Mouse (Mus musculus): ENCODE measurements around the gene Kncn. TPM values are rescaled to one million over a fixed set of nuclear protein-coding genes. Genes with fewer than 3 reads are reported as not detected.
A peak's percentile ranks its signal among the peaks of the same experiment; 100 is the strongest.

Gene Kncn
- total RNA-seq, 4 experiments from 2014 or later = not detected

DNA sequence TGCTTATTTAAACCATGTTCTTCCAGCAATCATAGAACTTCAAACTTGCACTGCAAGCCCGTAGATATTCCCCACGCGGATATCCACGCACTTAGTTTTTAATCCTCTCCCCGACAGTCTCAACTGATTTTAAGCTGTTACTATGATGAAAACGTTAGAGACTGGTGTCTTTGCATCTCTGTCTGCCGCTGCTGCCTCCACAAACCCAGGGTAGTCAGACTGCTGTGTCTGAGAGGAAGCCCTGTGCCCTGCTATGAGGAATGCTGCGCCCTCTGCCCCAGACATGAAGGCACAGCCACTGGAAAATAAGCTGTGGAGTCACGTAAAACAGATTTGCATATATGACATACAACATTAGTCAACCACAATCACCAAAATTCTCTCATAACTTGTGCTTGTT lies 5.4 kb upstream of the Kncn start:
- DNase-seq (ENCODE audit: low spot score) = no peak

- no peak for DNase-seq (ENCODE audit: low spot score)
These were observed 3.0 kb upstream of the Kncn start for GRCm38 (mm10) chr4:115881183-115881582.

DNA sequence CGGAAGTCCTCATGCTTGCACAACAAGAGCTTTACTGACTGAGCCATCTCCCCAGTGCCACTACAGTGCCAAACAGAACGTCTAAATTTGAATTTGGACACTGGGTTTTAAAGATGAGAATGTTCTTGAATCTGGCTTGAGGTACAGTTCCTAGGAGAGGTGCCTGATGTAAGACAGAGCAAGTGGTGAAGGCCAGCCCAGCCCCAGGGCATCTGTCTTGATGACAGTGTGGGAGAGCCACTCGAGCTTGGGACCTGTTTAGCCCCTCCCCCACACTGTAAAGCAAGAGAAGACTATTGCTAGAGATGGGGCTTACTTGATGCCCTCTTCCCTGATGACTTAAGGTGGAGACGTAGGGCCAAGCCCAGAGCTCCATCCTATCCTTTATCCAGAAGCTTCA lies 2.0 kb upstream of the Kncn start:
- DNase-seq (ENCODE audit: low spot score) = no peak

DNA sequence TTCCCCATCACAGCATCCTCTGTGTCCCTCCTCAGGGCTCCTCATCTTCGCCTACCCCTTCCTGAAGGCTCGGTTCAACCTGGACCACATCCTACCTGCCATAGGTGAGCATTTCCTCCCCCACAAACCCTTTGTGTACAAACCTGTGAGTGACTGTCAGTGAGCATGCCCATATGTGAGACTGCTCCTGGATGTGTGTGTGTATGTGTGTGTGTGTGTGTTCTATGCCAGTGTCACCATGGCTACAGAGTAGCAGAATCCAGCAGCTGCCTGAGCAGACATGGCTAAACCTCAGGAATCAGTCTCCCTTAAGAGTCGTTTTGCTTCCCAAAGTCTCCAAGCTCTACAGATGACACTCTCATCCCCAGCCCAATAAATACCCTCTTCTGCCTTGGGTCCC lies 1.6 kb downstream of the Kncn start:
- no peak for DNase-seq (ENCODE audit: low spot score)

DNA sequence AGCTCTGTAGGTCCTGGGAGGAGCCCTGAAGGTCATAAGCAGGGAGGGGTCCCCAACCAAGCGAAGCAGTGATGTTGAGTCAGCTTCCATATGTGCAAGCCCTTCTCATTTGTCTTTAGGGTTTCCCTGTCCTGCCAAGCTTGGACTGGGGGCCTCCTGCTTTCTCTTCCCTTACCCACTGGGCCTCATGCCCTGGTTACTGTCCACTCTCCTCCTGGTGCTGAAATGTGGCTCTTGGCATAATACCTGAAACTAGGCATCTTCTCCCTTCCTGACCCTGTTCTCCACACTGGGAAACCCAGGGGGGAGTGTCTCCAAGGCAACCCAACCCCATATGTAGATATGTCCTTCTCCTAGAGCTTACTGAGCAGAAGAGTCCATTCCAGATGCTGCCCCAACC lies 2.7 kb downstream of the Kncn start:
- DNase-seq (ENCODE audit: low spot score) = no peak

GRCm38 (mm10) chr4:115890066-115890465 lies 5.9 kb downstream of the Kncn start:
- no peak for DNase-seq (ENCODE audit: low spot score)

GRCm38 (mm10) chr4:115890553-115890952 lies 6.4 kb downstream of the Kncn start, which contains the start of gene 6430628N08Rik:
Gene 6430628N08Rik, plus strand, starts transcription at chr4:115890665.
- no peak for DNase-seq (ENCODE audit: low spot score)

GRCm38 (mm10) chr4:115894281-115894680 lies 10.1 kb downstream of the Kncn start:
- DNase-seq (ENCODE audit: low spot score) = no peak

DNA sequence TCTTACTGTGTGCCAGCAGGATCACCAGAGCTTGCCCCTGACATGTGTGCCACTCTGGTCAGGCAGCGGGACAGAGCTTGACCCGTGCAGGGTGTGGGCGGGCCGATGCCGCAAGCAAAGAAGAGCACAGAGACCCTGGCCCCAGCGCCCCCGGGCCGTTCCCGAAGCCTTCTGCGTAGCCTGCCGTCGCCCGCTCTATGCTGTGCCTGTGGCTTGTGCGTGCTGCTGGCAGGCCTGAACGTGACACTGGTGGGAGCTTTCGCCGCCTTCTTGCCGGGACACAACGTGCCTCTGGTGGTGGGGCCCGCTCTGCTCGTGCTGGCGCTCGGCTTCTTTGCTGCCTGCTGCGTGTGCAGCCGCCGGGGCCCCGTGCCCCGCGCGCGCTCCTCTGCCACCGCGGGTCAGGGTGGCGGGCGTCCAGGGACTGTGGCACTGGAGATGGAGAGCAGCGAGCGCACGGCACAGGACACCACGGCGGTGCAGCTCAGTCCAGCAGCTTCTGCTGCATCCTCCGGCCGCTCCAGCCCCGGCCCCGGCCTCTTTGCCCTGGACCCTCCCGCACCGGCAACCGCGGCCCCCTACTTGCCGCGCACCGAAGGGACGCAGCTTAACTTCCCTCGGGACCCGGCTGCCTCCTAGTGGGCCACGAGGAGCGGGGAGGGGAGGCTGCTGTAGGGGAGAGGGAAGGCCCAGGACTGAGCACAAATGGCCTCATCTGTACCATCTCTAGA lies 13.9 kb downstream of the Kncn start:
- no peak for DNase-seq (ENCODE audit: low spot score)

- DNase-seq (ENCODE audit: low spot score) = peak; percentile 65
These were observed 18.6 kb downstream of the Kncn start for GRCm38 (mm10) chr4:115902816-115903215.

DNA sequence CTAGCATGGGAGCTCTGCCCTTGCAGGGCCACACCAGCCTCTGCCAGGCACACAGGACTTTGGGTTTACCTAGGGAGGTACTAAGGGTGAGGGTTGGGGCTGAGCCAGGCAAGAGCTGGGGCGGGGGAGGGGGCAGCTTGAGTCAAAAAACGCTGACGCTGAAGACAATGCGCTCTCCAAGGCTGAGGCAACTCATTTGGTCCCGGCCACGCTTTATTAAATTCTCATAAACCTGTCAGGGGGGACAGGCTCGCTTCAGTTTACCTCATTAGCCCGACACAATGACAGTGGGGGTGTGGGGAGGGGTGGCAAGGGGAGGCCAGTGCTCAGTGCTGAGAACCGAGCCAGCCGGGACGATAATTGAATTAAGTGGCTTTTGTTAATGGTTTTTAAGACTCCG lies 20.2 kb downstream of the Kncn start:
- no peak for DNase-seq (ENCODE audit: low spot score)

DNA sequence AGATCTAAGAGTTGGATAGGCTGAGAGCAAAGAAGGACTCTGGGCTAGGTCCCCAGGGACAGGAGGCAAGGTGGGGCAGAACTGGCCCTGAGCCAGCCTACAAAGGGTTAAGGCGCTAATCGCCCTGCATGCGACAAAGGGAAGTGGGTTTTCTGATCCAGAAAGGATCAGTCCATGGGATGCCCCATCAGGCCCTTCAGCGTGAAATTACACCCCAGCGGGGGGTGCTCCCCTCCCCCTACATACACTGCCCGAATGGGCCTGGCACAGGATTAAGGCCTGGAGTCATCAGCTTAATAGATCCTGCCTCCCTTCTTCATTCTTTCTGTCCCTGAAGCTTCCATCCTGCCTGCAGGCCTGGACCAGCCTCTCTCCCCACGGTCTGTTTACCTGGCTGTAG lies 21.5 kb downstream of the Kncn start:
- no peak for DNase-seq (ENCODE audit: low spot score)

- DNase-seq (ENCODE audit: low spot score) = no peak
These were observed 22.6 kb downstream of the Kncn start for GRCm38 (mm10) chr4:115906791-115907190.

- DNase-seq (ENCODE audit: low spot score) = no peak
These were observed 23.8 kb downstream of the Kncn start for GRCm38 (mm10) chr4:115907994-115908393.

- DNase-seq (ENCODE audit: low spot score) = peak; percentile 39
These were observed 24.4 kb downstream of the Kncn start for GRCm38 (mm10) chr4:115908641-115909040.

DNA sequence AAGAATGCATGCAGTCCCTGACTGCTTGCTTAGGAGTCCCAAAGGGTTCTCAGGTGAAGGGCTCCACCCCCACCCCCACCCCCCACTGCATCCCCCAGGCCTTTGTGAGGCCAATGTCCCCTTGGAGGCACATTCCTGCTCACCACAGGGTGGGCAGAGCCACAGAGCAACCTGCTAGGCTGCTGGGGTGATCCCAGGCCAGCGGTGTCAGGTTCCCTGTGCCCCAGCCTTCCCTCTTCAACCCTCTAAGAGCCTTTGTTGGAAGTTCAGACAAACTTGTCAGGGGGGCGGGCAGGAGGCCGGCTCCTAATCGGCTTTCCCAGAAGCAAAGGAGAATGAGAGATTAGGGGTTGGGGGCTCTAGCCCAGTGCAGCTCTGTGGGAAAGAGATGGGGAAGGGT lies 27.4 kb downstream of the Kncn start:
- no peak for DNase-seq (ENCODE audit: low spot score)

DNA sequence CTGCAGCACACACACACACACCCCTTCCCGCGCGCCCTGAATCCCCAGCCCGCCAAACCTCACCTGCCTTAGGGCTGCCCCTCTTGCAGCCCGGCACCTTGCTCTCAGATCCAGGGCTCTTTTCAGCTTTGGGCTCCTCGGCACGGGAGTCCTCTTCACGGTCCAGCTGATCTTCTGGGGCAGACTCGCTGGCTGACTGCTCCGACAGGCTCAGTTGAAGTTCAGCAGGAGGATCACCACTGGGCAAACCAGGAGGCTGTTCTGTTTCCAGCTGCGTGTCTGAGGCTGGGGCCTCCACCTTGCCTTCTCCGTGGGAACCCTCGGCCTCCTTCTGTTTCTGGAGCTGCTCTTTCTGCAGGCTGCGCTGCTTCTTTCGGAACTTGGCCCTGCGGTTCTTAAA lies 35.7 kb downstream of the Kncn start:
- DNase-seq (ENCODE audit: low spot score) = no peak

DNA sequence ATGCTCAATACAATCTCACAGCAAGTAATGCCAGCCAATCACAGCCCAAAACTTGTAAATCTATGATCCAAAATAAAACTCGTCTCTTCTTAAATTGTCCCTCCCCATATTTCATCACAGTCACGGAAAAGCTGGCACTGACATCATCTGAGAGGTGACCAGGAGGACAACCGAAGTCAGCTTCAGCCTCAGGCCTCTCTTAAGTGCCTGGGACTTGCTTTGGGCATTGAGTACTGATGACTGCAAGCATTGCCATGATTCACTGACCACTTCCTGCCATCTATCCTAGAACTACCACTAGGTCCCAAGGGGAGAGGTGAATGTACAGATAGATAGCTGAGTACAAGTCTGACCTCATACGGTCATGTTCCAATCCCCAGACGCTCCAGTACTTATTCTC lies 38.5 kb downstream of the Kncn start:
- DNase-seq (ENCODE audit: low spot score) = no peak

- DNase-seq (ENCODE audit: low spot score) = no peak
These were observed 39.2 kb downstream of the Kncn start for GRCm38 (mm10) chr4:115923262-115923880.

- no peak for DNase-seq (ENCODE audit: low spot score)
These were observed 43.4 kb downstream of the Kncn start for GRCm38 (mm10) chr4:115927637-115928036.

- no peak for DNase-seq (ENCODE audit: low spot score)
These were observed 47.4 kb downstream of the Kncn start for GRCm38 (mm10) chr4:115931556-115932088.

DNA sequence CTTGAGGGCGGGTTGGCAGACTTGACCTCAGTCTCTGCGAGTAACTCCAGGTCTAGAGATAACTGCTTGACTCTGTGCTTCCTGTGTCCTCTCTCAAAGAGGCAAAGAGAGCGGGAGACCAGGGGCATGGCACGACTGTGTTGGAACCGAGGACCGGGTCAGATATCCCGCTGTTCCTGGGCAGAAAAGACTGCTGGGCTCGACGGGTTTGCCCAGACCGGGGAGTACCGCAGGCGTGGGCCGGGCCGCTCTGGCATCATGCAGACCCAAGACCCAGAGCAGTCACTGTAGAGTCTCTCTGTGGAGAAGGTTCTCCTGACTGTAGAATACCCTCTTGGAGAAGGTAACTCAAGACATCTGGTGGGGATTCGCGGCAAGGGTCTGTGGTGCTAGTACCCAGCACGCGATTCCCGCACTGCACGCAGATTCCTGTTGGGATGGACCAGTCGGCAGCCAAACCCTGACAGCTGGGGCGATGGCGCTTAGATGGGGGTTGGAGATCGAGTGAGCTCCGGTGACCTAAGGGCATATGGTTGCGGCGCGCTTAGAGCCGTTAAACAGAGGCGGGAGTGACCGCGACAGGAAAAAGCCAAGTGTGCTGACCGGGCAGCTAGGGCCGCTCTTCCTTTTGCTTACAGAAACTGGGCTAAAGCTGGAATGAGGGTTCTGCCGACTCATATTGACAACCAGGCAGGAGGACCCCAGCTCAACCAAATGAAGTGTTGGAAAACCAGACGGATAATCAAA lies 51.8 kb downstream of the Kncn start:
- no peak for DNase-seq (ENCODE audit: low spot score)

DNA sequence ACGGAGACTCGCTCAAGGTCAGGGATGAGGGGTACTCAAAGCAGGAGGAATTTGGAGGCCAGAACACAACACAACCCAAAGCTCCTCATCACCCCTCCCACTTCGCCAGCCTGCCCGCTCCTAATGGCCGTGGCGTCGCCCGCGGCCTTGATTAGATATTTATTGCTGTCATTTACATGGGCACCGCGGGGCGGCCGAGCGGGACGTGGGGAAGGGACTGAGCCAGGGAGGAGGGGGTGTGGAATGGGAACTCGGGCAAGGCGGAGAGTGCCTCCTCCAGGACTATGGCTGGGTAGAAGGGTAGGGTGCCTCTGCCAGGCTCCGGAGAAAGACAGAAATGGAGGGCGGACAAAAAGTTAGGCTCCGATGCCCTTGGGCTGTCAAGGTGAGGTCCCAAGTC lies 52.4 kb downstream of the Kncn start:
- no peak for DNase-seq (ENCODE audit: low spot score)
